Mouse (Mus musculus) thymus, postnatal 25 days (tissue): ENCODE data around the gene Cerk.
"Not testable (repeated sequence)": the region's sequence is repeated elsewhere in the genome, so short reads cannot be mapped to it uniquely, and the experiment has no call there.

Experiments used
- DNase-seq: peaks from one replicate; pipeline ENCODE4 v3.0.0; 2022

The Cerk gene

GRCm38 (mm10) chr15:86185689-86186569 lies at the start of gene Cerk:
Cerk (minus strand) TSS chr15:86186141.
- DNase-seq, result peak; percentile 86

GRCm38 (mm10) chr15:86234517-86235441 lies 48.8 kb upstream of the Cerk start:
- DNase-seq, result peak; percentile 52

GRCm38 (mm10) chr15:86234001-86234400 lies 48.1 kb upstream of the Cerk start:
- no peak for DNase-seq

GRCm38 (mm10) chr15:86231831-86232512 lies 46.0 kb upstream of the Cerk start:
- DNase-seq, result no peak

GRCm38 (mm10) chr15:86231170-86231569 lies 45.2 kb upstream of the Cerk start:
- DNase-seq, result no peak

GRCm38 (mm10) chr15:86229623-86230022 lies 43.7 kb upstream of the Cerk start:
- no peak for DNase-seq

GRCm38 (mm10) chr15:86229088-86229487 lies 43.1 kb upstream of the Cerk start:
- no peak for DNase-seq

- peak; percentile 69 for DNase-seq
These were observed 42.2 kb upstream of the Cerk start for GRCm38 (mm10) chr15:86228186-86228585.

GRCm38 (mm10) chr15:86226968-86227367 lies 41.0 kb upstream of the Cerk start:
- DNase-seq, result no peak

- DNase-seq, result no peak
These were observed 40.3 kb upstream of the Cerk start for GRCm38 (mm10) chr15:86226221-86226620.

- no peak for DNase-seq
These were observed 39.1 kb upstream of the Cerk start for GRCm38 (mm10) chr15:86224972-86225551.

- DNase-seq, result not testable (repeated sequence)
These were observed 36.0 kb upstream of the Cerk start for GRCm38 (mm10) chr15:86221901-86222300.

- no peak for DNase-seq
These were observed 35.4 kb upstream of the Cerk start for GRCm38 (mm10) chr15:86221369-86221768.

- DNase-seq, result no peak
These were observed 34.8 kb upstream of the Cerk start for GRCm38 (mm10) chr15:86220715-86221114.

GRCm38 (mm10) chr15:86220229-86220630 lies 34.3 kb upstream of the Cerk start:
- no peak for DNase-seq

- DNase-seq, result no peak
These were observed 33.7 kb upstream of the Cerk start for GRCm38 (mm10) chr15:86219534-86220228.

- DNase-seq, result not testable (repeated sequence)
These were observed 30.7 kb upstream of the Cerk start for GRCm38 (mm10) chr15:86216641-86217040.

- no peak for DNase-seq
These were observed 28.7 kb upstream of the Cerk start for GRCm38 (mm10) chr15:86214549-86215201.

GRCm38 (mm10) chr15:86213753-86214548 lies 28.0 kb upstream of the Cerk start, which contains the start of gene Tbc1d22a:
Tbc1d22a (plus strand) TSS chr15:86214459.
- DNase-seq, result peak; percentile 92

- not testable (repeated sequence) for DNase-seq
These were observed 26.3 kb upstream of the Cerk start for GRCm38 (mm10) chr15:86212193-86212592.
